Mouse (Mus musculus): ENCODE data around the gene Olfr923. TPM values are rescaled to one million over a fixed set of nuclear protein-coding genes. Genes with fewer than 3 reads are reported as not detected.
"Not testable (repeated sequence)": the region's sequence is repeated elsewhere in the genome, so short reads cannot be mapped to it uniquely, and the experiment has no call there.

Gene Olfr923
- total RNA-seq (2017), result not detected in 2 replicates

DNA sequence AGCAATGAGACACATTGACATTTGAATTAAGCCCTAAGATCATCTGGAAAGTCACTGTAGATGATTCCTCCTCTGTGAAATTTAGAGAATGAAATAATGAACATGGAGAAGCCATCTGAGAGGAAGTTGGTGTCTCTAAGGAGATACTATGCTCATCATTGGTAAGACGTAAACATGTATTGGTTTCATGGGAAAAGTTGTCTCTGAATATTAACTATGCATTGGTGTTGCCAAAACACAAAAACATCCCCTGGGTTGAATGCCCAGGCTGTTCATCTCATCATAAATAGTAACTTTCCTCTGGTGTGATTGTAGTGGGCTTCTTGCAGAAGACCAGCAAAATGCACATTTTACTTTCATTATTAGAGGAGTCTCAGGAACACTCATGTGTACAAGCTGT is at the start of gene Olfr923:
Gene Olfr923, plus strand, starts transcription at position 301 of the 400 bp plus-strand sequence.
- no peak for ATAC-seq (replicated peaks in 1 of 2; ENCODE audit: insufficient read depth in 1 of 2, low FRiP score in 2 of 2, low TSS enrichment in 1 of 2, low read depth in 1 of 2, poor library complexity in 2 of 2, severe bottlenecking in 2 of 2)

DNA sequence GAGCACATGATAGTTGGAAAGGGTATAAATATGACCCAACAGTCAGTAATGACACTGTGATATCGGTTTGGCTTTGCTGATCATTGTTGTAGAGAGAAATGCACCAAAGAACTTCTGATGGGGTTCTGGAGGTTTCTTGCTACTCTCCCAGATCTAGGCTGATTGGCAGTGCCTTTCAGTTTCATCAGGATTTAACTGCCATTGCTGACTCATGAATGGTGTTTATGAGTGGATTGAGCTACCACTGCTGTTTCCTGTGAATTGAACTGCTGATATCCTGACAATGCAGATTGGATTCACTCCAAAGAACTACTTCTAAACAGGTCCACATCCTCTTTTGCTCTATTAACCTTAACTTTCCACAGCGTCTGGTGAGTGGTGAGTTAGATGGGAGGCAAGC is 33.7 kb upstream of the Olfr923 start:
- ATAC-seq (replicated peaks in 1 of 2; ENCODE audit: insufficient read depth in 1 of 2, low FRiP score in 2 of 2, low TSS enrichment in 1 of 2, low read depth in 1 of 2, poor library complexity in 2 of 2, severe bottlenecking in 2 of 2), result peak; percentile 64 to 85

DNA sequence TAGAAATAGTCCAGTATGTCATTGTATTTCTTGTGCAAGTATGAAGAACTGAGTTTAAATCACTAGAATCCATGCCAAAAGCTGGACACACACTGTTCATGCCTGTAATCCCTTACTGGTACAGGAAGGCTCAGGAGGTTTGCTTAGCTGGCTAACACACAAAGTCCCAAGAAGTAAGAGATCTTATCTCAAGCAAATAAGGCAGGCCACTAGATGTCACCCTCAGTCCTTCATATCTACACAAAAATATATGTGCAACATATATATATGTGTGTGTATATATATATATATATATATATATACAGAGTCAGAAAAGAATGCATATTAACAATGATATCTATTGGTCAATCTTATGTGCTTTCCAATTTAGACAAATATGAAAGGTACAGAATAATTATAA is 20.6 kb upstream of the Olfr923 start:
- ATAC-seq (replicated peaks in 1 of 2; ENCODE audit: insufficient read depth in 1 of 2, low FRiP score in 2 of 2, low TSS enrichment in 1 of 2, low read depth in 1 of 2, poor library complexity in 2 of 2, severe bottlenecking in 2 of 2), result no peak

DNA sequence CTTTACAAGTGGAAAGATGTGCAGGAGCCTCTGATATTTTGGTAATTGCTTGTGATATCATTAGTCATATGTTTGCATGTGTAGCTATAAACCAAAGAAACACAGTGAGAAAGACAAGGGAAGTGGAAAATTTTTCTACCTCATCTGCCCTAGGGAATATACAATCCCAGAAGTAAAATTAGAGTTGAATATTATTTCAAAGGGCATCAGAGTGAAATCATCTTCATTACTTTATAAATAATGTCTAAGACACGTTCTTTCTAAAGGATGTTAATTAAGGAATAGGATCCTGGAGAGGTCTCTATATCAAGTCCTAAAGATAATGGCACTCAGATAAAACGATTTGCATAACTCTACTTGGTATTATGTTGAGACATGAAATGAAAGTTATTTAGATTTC is 12.0 kb upstream of the Olfr923 start, which contains the start of gene Olfr922:
Gene Olfr922, plus strand, starts transcription at position 301 of the 400 bp plus-strand sequence.
- ATAC-seq (replicated peaks in 1 of 2; ENCODE audit: insufficient read depth in 1 of 2, low FRiP score in 2 of 2, low TSS enrichment in 1 of 2, low read depth in 1 of 2, poor library complexity in 2 of 2, severe bottlenecking in 2 of 2), result no peak

DNA sequence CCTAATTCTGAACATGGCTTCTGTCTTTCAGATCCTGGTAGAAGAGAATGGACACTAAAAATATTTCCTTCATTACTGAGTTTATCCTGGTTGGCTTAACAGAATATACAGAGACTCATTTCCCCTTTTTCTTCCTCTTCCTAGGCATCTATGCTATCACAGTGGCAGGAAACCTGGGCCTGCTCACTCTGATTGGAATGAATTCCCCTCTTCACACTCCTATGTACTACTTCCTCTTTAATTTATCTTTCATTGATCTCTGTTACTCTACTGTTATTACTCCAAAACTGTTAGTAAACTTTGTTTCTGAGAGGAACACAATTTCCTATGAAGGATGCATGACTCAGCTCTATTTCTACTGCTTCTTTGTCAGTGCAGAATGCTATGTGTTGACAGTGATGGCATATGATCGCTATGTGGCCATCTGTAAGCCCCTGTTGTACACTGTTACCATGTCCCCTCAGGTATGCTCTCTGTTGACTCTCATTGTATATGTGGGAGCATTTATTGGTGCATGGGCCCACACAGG is 10.8 kb upstream of the Olfr923 start:
- ATAC-seq (replicated peaks in 1 of 2; ENCODE audit: insufficient read depth in 1 of 2, low FRiP score in 2 of 2, low TSS enrichment in 1 of 2, low read depth in 1 of 2, poor library complexity in 2 of 2, severe bottlenecking in 2 of 2), result peak; percentile 51 to 56; a peak in 3 of 4 replicates

DNA sequence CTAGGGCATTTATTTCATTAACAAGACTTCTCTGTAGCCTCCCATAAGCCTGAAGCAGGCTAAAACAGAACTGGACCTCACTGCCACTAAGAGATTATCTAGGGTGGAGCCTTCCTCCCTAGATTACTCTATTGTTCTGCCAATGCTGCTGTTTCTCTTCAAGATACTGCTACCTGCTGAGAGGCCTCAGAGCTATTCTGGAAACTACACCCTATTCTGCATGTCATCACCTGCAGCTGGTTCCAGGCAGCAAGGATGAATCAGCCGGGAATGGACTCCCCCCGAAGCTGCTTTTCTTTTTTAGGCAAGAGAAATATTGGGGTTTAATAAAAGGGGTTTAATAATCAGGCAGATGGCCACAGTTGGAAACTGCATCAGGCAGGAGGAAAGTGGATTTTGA is 6.7 kb downstream of the Olfr923 start:
- ATAC-seq (replicated peaks in 1 of 2; ENCODE audit: insufficient read depth in 1 of 2, low FRiP score in 2 of 2, low TSS enrichment in 1 of 2, low read depth in 1 of 2, poor library complexity in 2 of 2, severe bottlenecking in 2 of 2), result no peak

DNA sequence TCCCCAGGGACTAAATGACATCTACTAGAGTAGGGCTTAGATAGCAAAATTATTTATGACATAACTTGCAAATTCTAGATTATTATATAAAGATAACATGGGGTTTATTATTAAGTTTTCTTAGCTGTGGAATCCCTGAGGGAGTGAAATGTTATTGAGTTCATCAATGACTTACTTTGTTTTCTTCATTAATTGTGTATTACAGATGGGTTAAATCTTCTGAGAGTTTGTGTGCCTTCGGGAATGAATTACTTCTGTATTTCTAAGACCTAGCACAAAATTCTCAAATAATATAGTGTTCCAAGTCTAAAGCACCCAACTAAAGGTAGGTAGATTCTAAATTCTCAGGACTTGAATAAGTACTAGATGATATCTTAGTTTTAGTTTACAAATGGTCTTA is 17.8 kb downstream of the Olfr923 start, which contains the start of gene Olfr924:
Gene Olfr924, plus strand, starts transcription at position 301 of the 400 bp plus-strand sequence.
- ATAC-seq (replicated peaks in 1 of 2; ENCODE audit: insufficient read depth in 1 of 2, low FRiP score in 2 of 2, low TSS enrichment in 1 of 2, low read depth in 1 of 2, poor library complexity in 2 of 2, severe bottlenecking in 2 of 2), result no peak

DNA sequence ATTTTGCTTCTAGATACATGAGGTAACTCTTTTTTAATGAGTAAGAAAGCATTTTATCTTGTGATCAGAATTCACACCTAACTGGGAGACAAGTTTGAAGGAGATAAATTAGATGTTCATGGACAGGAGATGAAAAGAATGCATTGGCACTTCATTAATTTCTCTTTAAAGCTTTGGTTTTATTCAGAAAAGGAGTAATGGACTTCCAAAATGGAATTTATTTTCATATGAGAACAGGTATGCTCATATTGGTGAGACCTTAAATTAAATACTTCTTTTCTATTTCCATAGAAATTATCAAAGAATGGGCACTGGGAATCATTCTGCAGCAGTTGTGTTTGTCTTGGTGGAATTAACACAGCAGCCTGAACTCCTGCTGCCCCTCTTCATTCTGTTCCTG is 28.4 kb downstream of the Olfr923 start, which contains the start of gene Olfr26:
Gene Olfr26, plus strand, starts transcription at position 301 of the 400 bp plus-strand sequence.
- ATAC-seq (replicated peaks in 1 of 2; ENCODE audit: insufficient read depth in 1 of 2, low FRiP score in 2 of 2, low TSS enrichment in 1 of 2, low read depth in 1 of 2, poor library complexity in 2 of 2, severe bottlenecking in 2 of 2), result no peak

DNA sequence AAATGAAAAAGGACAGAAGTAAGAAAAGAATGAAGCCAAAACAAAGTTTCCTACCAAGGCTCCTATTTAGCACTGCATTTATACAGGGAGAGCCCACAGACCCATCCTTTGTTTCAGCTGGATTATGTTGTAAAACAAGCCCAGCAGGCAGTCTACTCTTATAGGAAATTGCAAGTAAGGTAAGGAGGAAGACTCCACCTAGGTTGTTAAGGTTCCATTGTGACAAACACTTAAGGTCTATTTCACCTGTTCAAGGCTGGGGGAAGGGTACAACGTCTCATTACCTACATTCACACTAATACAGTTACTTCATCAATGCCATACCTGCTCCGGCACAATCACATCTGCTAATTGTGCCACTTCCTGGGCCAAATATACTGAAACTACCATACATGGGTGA is 48.5 kb downstream of the Olfr923 start:
- not testable (repeated sequence) for ATAC-seq (replicated peaks in 1 of 2; ENCODE audit: insufficient read depth in 1 of 2, low FRiP score in 2 of 2, low TSS enrichment in 1 of 2, low read depth in 1 of 2, poor library complexity in 2 of 2, severe bottlenecking in 2 of 2)

DNA sequence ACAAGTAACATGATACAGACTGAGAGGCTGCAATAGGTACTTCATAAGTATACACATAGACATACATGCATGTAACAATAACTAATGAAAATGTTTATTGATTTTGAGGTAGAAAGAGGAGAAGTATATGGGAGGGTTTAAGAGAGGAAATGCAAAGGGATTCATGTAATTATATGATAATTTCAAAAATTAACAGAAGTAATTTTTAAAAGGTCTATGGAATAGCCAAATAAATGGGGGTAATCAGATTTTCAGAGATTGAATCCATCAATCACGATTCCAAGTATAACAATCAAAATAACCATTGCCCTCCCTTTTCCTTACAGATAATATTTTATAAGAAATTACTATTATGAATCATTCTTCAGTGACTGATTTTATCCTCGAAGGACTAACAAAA is 50.5 kb downstream of the Olfr923 start, which contains the start of gene Olfr926:
Gene Olfr926, plus strand, starts transcription at position 301 of the 400 bp plus-strand sequence.
- no peak for ATAC-seq (replicated peaks in 1 of 2; ENCODE audit: insufficient read depth in 1 of 2, low FRiP score in 2 of 2, low TSS enrichment in 1 of 2, low read depth in 1 of 2, poor library complexity in 2 of 2, severe bottlenecking in 2 of 2)

Other genes with a start within 250 kb of the Olfr923 start
- gene Olfr912, start 246.4 kb upstream of the Olfr923 start, total RNA-seq (2017), result not detected in 2 replicates
- not detected in 2 replicates for gene Olfr913, start 233.8 kb upstream of the Olfr923 start, total RNA-seq (2017)
- not detected in 2 replicates for gene Olfr914, start 221.4 kb upstream of the Olfr923 start, total RNA-seq (2017)
- not detected in 2 replicates for gene Olfr916, start 166.7 kb upstream of the Olfr923 start, total RNA-seq (2017)
- not detected in 2 replicates for gene Olfr917, start 160.7 kb upstream of the Olfr923 start, total RNA-seq (2017)
- not detected in 2 replicates for gene Olfr918, start 151.9 kb upstream of the Olfr923 start, total RNA-seq (2017)
- gene Olfr919, start 122.9 kb upstream of the Olfr923 start, total RNA-seq (2017), result not detected in 2 replicates
- gene Vwa5a, start 108.3 kb upstream of the Olfr923 start, total RNA-seq (2017), result 50.0 and 74.2 TPM in 2 replicates
- 0.75 and 1.2 TPM in 2 replicates for gene Olfr920, start 74.2 kb upstream of the Olfr923 start, total RNA-seq (2017)
- not detected in 2 replicates for gene Olfr921, start 53.5 kb upstream of the Olfr923 start, total RNA-seq (2017)
- not detected in 2 replicates for gene Olfr922, start 11.9 kb upstream of the Olfr923 start, total RNA-seq (2017)
- not detected in 2 replicates for gene Olfr924, start 17.9 kb downstream of the Olfr923 start, total RNA-seq (2017)
- not detected in 2 replicates for gene Olfr26, start 28.5 kb downstream of the Olfr923 start, total RNA-seq (2017)
- gene Olfr926, start 50.6 kb downstream of the Olfr923 start, total RNA-seq (2017), result not detected in 2 replicates
- not detected in 2 replicates for gene Olfr930, start 103.3 kb downstream of the Olfr923 start, total RNA-seq (2017)
- not detected in 2 replicates for gene Olfr933, start 145.8 kb downstream of the Olfr923 start, total RNA-seq (2017)
- not detected in 2 replicates for gene Olfr934, start 161.8 kb downstream of the Olfr923 start, total RNA-seq (2017)
- not detected in 2 replicates for gene Olfr935, start 173.1 kb downstream of the Olfr923 start, total RNA-seq (2017)
- gene Olfr146, start 196.8 kb downstream of the Olfr923 start, total RNA-seq (2017), result not detected in 2 replicates
- gene Olfr937, start 238.4 kb downstream of the Olfr923 start, total RNA-seq (2017), result not detected in 2 replicates

All from hematopoietic stem cell, adult 5-6 weeks (primary cell).